Mouse (Mus musculus): Measurements from ENCODE around the gene Cnot1. TPM values are rescaled to one million over a fixed set of nuclear protein-coding genes. Genes with fewer than 3 reads are reported as not detected.
"Not testable (repeated sequence)": the region's sequence is repeated elsewhere in the genome, so short reads cannot be mapped to it uniquely, and the experiment has no call there.

The Cnot1 gene
- total RNA-seq, 4 experiments from 2014 or later, result 59.0 to 80.5 (median 64.4) TPM

DNA sequence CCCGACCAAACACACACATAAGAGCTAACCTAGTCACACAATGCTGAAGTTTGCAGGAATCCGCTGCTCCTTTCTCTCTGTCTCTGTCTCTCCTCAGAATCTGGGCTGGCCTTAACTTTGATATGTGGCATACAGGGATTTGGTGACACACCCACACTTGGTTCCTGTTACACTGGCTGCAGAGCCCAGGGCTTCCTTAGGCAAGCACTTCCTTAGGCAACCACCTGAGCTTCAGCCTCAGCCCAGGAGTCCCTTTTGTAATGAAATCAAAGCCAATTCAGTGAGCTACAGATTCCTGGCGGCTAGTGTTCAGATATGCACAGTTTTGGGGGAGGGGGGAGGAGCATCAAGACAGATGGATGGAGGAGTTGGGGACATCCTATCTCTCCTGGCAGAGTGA is 10.3 kb upstream of the Cnot1 start:
- no peak for DNase-seq (ENCODE audit: low spot score in 2 of 2)

DNA sequence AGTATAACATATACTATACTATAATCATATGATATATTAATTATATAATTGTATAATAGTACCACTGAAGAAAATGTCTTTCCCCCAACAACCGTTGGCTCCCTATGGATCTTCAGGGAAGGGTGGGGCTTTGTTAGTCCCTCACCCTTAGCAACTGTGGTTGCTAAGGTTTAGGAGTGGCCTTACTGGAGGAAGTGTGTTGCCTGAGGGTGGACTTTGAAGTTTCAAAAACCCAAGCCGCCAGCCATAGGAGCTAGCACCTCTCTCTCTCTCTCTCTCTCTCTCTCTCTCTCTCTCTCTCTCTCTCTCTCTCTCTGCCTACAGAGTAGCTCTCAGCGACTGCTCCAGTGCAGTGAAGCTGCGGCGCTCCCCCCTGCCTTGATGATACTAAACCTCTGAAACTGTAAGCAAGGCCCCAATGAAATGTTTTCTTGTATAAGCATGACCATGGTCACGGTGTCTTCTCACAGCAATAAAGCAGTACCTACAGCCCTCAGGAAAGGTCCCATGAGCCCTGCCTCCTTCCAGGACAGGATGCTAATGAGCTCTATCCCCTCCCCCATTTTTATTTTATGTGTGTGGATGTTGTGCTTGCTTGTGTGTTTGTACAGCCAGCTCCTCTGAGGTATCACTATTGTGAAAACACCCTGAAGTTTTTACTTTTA is 8.9 kb upstream of the Cnot1 start:
- no peak for DNase-seq (ENCODE audit: low spot score in 2 of 2)

DNA sequence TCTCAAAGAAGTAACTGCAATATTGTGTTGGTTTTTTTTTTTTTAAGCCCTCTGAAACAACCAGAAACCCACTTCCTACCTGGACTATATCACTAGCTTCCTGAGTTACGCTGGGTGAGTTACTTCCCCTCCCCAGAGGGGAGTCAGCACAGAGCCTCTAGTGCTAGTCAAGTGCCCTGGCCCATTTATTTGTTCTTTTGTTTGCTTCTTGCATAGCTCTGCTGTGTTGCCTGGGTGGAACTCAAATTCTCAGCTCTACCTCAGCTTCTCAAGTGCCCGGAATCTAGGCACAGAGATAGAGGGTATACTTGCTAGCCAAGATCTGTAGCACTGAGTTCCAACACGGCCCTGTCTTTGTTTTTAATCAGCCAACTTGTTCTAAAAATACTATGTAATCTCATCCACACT is 2.9 kb upstream of the Cnot1 start:
- no peak for DNase-seq (ENCODE audit: low spot score in 2 of 2)

DNA sequence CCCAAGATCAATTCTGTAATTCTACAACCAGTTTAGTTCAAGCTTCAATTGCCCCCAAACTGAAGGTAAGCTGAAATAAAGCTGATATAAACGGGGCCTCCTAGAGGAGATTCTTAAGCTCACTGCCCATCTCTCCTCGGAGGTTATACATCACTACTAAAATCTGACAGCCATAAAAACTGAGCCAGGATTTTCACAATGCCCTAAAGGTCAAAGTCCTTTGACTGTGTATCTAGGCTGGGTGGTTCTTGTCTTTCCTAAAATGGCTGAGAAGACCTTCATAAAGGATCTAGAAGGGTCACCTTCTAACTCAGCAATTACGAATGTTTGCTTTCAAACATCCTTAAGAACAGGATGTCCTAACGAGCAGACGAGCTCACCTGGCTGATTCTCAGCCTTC is 1.9 kb upstream of the Cnot1 start:
- DNase-seq (ENCODE audit: low spot score in 2 of 2), result no peak

DNA sequence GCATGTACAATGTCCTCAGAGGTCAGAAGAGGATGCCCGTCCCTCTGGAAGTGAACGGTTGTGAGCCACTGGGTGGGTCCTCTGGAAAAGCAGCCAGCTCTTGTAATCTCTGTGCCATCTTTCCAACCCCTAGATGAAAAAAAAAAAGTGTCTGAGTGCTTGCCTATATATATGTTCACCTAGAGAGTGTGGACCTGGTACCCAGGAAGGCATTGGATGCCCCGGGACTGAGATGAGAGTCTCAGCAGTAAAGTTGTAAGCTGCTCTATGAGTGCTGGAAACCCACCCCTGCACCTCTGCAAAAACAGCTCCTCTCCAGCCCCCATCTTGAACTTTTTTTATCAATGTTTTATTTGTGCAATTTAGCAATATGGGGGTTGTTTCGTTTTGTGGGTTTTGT is 1.4 kb upstream of the Cnot1 start:
- DNase-seq (ENCODE audit: low spot score in 2 of 2), result no peak

DNA sequence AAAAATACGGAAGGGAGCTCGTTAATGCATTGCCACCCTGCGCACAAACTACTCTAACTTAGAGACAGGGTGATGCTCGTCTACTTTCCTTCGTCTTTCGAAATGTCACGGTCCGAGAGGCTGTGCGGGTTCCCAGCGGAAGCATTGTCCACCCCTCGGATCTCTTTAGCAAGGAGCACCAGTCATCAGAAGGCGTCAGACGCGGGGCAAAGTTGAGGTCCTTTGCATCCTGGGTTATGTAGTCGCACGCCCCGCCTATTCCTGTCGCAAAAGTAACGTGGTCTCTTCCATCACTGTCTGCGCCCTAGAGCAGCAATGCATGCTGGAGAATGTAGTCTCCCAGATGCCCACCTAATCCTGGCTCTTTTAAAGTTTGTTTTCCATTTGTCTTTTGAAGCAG is 597 bp upstream of the Cnot1 start:
- DNase-seq (ENCODE audit: low spot score in 2 of 2), result peak; percentile 90 to 92

DNA sequence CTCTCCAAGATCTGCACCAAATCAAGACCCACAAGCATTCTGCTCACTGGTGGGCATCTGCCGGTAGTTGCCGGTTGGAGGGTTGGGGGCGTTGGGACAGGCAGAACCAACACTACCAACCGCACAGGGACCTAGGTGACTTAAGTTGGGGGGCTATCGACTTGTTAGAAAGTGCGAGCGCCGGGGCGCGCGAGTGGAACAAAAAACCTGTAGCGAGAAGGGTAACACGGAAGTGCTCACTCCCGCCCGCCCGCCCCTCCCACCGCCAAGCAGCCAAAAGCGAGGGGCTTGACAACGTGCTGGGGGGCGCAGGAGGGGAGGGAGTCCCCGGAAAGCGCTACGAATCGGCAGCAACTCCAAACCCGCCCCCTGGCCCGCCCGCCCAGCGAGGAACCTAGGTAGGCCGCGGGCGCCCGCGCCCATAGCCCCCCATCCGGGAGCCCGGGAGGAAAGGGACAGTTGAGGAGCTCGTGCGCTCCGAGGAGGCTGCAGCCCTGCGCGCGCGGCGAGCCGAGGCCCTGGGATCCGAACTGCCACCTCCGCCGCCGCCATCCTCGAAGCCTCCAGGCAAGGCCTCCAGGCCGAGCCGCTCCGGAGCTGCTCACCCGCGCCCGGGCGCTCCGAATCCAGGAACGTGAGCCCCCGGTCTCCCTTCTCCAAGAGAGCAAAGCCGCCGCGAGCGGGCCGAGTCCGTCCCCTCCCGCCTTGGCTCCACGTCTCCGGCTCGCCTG is 638 bp downstream of the Cnot1 start:
- no peak for DNase-seq (ENCODE audit: low spot score in 2 of 2)

DNA sequence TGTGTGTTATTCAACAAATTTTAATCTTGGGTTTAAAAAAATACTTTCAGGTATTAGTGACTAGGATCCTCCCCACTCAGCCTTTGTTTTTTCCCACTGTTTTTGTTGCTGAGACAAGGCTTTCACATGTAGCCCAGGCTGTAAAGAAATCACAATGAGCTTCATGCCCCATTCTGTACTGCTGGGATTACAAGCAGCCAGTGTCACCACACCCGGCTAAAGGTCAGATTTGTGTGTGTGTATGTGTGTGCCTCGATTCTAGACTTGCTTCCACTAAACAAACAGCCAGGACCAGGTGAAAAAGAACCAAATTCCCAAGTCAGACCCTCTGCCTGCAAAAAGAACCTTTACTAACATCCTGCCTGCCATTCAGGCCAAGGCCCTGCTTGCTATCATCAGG is 1.8 kb downstream of the Cnot1 start:
- DNase-seq (ENCODE audit: low spot score in 2 of 2), result no peak

DNA sequence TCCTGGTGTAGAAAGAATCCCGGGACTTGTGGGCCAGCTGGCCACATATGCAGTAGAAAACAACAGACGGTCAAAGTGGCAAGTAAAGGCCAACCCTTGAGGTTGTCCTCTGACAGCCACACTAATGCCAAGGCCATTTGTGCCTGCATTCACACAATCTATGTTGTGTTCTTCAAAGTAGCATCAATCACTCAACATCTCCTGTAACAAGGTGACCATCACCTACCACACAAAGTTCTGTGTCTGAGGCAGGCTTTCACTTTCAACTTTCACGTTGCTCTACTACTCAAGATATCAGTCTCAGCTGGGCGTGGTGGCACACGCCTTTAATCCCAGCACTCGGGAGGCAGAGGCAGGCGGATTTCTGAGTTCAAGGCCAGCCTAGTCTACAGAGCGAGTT is 5.0 kb downstream of the Cnot1 start:
- no peak for DNase-seq (ENCODE audit: low spot score in 2 of 2)

DNA sequence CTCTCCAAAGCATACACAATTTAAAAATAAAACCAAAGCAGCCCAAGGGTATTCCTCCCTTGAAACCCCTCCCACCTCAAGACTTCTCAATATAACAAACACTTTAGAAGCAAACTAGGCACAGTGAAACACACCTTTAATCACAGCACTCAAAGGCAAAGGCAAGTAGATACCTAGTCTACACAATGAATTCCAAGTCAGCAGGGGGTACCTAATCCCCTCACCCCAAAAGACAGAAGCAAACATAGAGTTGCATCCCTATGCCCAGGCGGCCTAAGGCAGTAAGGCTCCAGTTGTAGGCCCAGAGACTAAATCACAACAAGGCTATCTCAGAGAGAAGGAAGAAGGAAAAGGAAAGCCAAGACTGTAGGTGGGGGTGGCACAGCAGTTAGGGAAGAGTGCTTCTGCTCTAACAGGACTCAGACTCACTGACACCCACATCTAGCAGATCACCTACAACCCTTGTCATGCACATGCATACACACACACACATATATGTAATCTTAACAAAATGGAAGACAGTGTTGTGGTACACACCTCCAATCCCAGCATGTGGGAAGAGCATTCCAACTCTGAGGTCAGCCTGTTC is 5.7 kb downstream of the Cnot1 start:
- DNase-seq (ENCODE audit: low spot score in 2 of 2), result no peak

DNA sequence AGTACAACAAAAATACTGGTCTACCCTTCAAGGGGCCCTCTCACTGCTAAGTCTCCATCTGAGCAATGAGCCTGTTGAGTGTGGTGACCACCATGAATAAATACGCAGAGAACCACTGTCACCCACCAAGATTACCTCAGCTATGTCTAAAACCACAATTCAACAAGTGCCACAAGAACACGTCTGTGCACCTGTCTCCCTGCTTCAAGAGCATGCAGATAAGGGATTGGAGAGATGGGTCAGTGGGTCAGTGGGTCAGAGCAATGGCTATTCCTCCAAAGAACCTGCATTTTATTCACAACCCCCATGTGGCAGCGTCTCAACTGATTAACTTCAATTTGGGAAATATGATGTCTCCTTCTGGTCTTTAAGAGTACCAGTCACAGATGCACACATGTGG is 6.9 kb downstream of the Cnot1 start:
- no peak for DNase-seq (ENCODE audit: low spot score in 2 of 2)

DNA sequence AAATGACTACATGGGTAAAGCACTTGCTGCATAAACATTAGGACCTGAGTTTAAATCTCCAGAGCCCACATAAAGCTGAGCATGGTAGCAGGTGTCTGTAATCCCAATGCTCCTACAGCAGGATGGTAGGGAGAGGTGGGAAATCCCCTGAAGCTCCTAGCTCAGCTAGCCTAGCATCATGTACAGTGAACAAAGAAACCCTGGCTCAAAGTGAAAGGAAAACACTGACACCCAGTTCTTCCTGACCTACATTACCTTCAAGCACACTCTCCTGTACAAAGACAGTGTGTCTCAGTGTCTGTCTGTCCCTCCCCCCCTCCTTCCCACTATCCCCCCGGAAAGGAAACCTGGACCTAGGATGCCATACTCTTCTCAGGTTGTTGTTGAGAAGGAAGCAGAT is 7.4 kb downstream of the Cnot1 start:
- DNase-seq (ENCODE audit: low spot score in 2 of 2), result no peak

DNA sequence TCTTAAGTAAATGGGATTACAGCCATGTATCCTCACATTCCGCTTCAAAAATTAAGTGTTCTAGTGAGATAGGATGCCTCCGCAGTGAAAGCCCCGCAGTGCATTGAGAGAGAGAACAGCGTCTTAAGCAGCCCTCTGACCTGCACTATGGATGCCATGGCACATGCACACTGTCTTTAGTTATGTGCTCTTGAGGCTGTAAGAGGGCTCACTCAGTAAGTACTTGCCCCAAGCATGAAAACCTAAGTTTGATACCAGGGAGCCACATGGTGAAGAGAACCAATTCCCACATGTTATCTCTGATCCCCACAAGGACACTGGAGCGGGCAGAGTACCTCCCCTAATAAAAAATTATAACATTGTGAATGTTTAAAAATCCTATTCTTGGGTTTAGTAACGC is 8.1 kb downstream of the Cnot1 start:
- no peak for DNase-seq (ENCODE audit: low spot score in 2 of 2)

DNA sequence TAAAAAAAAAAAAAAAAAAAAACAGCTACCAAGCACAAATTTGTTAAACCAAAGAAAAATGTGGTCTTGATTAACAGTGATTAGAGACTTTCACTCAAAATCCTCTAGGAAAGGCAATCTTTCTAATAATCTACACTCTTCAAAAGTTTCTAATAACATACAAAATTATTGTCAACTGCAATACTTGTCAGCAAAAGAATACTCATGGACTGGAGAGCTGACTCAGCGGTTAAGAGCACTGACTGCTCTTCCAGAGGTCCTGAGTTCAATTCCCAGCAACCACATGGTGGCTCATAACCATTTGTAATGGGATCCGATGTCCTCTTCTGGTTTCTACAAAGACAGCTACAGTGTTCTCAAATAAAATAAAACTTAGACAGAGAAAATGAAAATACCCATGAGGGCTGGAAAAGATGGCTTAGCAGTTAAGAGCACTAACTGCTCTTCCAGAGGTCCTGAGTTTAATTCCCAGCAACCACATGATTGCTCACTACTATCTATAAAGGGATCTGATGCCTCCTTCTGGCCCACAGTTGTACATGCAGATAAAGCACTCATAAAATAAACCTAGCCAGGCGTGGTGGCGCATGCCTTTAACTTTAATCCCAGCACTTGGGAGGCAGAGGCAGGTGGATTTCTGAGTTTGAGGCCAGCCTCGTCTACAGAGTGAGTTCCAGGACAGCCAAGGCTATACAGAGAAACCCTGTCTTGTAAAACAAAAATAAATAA is 11.8 kb downstream of the Cnot1 start:
- not testable (repeated sequence) for DNase-seq (ENCODE audit: low spot score in 2 of 2)

DNA sequence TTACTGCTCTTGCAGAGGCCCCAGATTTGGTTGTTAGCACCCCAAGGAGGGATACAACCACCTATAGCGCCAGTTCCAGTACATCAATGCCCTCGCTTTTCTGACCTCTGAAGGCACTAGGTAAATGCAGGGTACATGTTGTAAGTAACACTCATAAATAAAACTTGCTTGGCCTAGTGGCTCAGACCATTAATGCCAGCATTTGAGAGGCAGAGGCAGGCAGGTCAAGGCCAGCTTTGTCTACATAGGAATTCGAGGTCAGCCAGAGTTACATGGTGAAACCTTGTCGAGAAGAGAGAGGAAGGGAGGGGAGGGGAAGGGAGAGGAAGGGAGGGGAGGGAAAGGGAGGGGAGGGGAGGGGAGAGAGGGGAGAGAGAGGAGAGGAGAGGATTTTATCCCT is 21.7 kb downstream of the Cnot1 start:
- DNase-seq (ENCODE audit: low spot score in 2 of 2), result no peak

DNA sequence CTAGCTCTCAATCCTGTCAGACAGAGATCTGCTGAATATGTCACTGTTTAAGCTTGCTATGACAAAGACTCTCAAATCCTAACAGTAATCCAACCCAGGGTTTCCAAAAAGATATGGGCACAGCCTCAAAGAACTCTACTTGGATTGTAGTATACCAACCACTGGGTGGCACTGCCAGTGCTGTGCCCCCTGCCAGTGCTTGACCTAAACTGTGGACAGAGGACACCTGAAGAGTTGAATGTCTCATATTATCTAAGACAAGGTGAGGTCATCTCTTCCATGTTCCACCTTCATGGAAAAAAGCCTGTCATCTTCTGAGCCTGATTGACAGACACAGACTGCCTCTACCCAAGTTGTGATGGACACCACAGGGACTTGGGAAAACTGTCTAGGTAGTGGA is 24.6 kb downstream of the Cnot1 start:
- DNase-seq (ENCODE audit: low spot score in 2 of 2), result no peak

DNA sequence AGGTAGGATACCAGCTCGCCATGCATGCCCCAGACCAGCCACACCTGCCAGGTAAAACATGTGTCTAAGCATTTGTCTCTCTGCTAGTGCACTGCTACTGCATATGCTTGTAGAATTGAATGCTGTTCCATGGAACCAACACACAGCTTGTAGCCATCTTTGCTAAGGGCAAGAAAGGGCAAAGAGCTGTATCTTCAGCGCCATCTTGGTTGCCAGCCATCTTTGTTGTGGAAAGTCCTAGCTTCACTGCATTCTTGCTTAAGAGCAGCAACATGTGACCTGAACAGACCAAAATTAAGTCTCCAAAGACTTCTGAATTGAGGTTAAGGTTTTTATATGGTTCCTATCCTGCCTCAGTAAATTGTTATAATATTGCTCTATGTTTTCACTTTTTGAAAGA is 25.5 kb downstream of the Cnot1 start:
- DNase-seq (ENCODE audit: low spot score in 2 of 2), result no peak

DNA sequence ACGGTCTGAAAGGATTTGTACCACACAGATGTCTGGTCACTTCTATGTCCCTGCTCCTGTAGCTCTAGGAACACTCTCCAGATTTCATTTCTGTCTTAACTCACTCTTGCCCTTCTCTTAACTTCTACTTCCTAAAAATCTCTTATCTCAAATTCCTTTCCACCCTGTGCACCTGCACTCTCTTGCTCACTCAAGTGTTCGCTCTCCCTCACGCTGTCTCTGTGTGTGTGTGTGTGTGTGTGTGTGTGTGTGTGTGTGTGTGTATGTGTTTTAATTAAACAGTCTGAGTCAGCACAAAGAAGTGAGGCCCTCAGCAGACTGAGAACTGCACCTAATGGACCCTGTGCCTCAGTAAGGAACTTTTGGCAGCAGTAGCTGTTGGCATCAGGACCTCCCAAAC is 26.2 kb downstream of the Cnot1 start:
- DNase-seq (ENCODE audit: low spot score in 2 of 2), result no peak

DNA sequence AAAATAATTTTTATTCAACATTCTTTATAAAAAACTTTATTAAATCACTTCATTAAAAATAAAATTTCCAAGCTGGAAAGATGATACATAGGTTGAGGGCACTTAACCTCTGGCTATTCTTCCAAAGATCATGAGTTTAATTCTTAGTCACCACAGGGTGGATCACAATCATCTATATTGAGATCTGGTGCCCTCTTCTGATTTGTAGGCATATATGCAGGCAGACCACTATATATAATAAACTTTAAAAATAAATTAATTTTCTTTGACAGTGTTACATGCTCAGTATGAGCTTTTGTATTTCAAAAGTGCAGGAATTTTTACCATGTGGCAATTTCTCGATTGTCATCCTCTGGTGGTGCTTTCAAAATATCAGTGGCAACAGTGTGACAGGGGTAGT is 43.1 kb downstream of the Cnot1 start:
- DNase-seq (ENCODE audit: low spot score in 2 of 2), result no peak

DNA sequence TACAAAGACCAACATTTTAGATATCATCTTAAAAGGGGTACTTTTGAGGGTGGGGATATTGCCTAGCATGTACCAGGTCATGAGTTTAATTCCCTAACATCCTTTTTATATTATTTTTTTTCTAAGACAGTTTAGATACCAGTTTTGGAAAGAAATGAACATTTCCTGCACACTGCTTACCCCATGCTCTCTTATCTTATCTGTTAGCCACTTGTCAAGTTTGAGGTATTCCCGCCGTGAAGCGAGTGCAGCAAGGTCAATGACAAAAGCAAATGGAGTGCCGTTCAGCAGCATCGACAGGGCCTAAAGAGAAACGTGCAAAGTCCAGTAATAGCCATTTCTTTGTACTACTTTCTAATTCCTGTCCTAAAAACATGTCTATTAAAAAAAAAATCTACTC is 46.9 kb downstream of the Cnot1 start:
- DNase-seq (ENCODE audit: low spot score in 2 of 2), result no peak

DNA sequence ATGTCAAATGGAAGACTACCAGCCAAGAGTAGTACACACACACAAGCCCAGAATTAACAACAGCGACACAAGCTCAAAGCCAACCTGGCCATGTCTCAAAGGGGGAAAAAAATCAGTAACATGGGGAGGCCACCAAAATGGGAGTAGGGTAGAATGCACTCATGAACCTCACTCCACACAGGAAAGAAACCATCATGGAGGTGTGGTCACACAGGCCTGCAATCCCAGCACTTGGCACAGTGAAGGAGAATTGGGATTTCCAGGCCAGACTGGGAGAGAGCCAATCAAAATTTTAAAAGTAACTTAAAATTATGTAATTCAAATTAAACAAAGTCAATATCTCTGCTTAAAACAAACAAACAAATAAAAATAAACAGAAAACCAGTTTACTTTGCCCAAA is 55.3 kb downstream of the Cnot1 start:
- no peak for DNase-seq (ENCODE audit: low spot score in 2 of 2)

DNA sequence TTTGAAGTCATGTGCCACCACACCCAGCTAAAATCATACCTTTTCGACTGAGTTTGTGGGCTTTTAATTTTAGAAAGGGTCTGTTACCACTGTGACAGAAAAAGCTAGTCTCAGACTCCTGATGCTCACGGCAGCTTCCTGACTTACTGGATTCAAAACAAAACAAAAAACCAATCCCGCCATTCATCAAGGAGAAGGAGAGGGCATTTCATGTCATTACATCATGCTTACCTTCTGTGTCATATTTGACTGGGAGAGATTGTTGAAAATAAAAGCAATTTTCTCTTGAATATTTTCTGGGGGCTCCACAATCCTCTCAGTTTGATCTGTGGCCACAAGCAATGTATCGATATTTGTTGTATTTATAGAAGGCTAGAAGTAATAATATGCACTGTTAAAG is 59.2 kb downstream of the Cnot1 start:
- no peak for DNase-seq (ENCODE audit: low spot score in 2 of 2)
